Mouse (Mus musculus) liver, postnatal 0 days (tissue): ENCODE data around the gene Krt80.

ENCODE experiments used
- CTCF ChIP-seq: sonication (generic); IDR thresholded peaks from 2 replicates; pipeline ENCODE4 v1.5.1; 2016; ENCODE audit warnings: antibody characterized with exemption, low read depth
- EP300 ChIP-seq: IDR thresholded peaks from 2 replicates; pipeline ENCODE4 v1.6.1; 2016; ENCODE audit warnings: antibody characterized with exemption, low read depth, mild to moderate bottlenecking

DNA sequence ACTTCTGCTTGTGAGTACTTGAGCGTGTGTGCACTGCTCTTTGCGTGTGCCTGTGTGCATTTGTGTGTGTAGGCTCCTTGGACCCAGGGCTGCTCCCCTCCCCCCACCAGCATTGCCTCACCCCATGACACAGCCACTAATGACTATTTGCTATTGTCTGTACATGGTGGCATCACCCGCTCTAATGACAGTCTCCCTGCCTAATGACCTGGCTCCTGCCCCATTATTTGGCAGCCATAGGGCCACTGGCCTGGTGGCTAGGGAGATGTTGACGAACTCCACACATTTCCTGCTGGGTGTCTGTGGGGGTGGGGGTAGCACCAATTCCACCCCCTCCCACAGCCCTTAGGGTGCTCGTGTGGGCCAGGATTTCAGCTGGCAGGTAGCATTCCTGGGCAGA lies 8.7 kb upstream of the Krt80 start:
- TF ChIP-seq CTCF (no peak), EP300 (no peak)
